Mouse (Mus musculus): Measurements from ENCODE around the gene Abcc9. TPM values are rescaled to one million over a fixed set of nuclear protein-coding genes. Genes with fewer than 3 reads are reported as not detected.

The Abcc9 gene
- polyA plus RNA-seq, 1 experiment from 2014 or later: 1.9 TPM

- WGBS: 53% methylated on average over 5 of the region's 5 CpGs
- Histone ChIP-seq H3K4me1 (no peaks in the 10 kb centered on the region; the same call in 1 of the 2 replicates), H3K9ac (no peak overlapping the region), H3K4me3 (no peak overlapping the region), H3K27me3 (peaks cover 32% of the 10 kb centered on the region), H3K4me2 (replicated peaks) (no peak overlapping the region), H3K36me3 (no peaks in the 10 kb centered on the region), H3K9me3 (no peaks in the 10 kb centered on the region), H3K27ac (no peak overlapping the region)
- no peak for ATAC-seq (ENCODE audit: insufficient number of reproducible peaks, insufficient read depth, low FRiP score, low TSS enrichment)
These were observed 134.7 kb downstream of the Abcc9 start for GRCm38 (mm10) chr6:142567452-142567851.

- H3K9me3 ChIP-seq: no peaks in the 10 kb centered on the region
- H3K36me3 ChIP-seq: no peaks in the 10 kb centered on the region
- H3K4me2 ChIP-seq (replicated peaks): no peak overlapping the region
- no peak overlapping the region for H3K4me3 ChIP-seq
- no peaks in the 10 kb centered on the region for H3K4me1 ChIP-seq
- no peak overlapping the region for H3K9ac ChIP-seq
- ATAC-seq (ENCODE audit: insufficient number of reproducible peaks, insufficient read depth, low FRiP score, low TSS enrichment): no peak
- 91% methylated on average over 3 of the region's 3 CpGs for WGBS
- H3K27me3 ChIP-seq: peaks cover 17% of the 10 kb centered on the region
- H3K27ac ChIP-seq: no peak overlapping the region
These were observed 137.4 kb downstream of the Abcc9 start for GRCm38 (mm10) chr6:142564746-142565145.

GRCm38 (mm10) chr6:142561151-142561550 is 141.0 kb downstream of the Abcc9 start:
- no peak overlapping the region for H3K4me2 ChIP-seq (replicated peaks)
- no peak overlapping the region for H3K9ac ChIP-seq
- H3K4me3 ChIP-seq: no peak overlapping the region
- H3K4me1 ChIP-seq: no peaks in the 10 kb centered on the region
- WGBS: 84% methylated on average over 1 of the region's 1 CpGs
- ATAC-seq (ENCODE audit: insufficient number of reproducible peaks, insufficient read depth, low FRiP score, low TSS enrichment): no peak
- H3K27me3 ChIP-seq: no peaks in the 10 kb centered on the region
- no peaks in the 10 kb centered on the region for H3K36me3 ChIP-seq
- no peak overlapping the region for H3K27ac ChIP-seq
- no peaks in the 10 kb centered on the region for H3K9me3 ChIP-seq

GRCm38 (mm10) chr6:142558772-142559679 is 143.1 kb downstream of the Abcc9 start:
- H3K4me3 ChIP-seq: no peak overlapping the region
- ATAC-seq (ENCODE audit: insufficient number of reproducible peaks, insufficient read depth, low FRiP score, low TSS enrichment): no peak
- H3K9me3 ChIP-seq: no peaks in the 10 kb centered on the region
- WGBS: 76% methylated on average over 10 of the region's 10 CpGs
- no peaks in the 10 kb centered on the region for H3K36me3 ChIP-seq
- H3K4me1 ChIP-seq: no peaks in the 10 kb centered on the region
- no peak overlapping the region for H3K9ac ChIP-seq
- H3K27ac ChIP-seq: no peak overlapping the region
- no peak overlapping the region for H3K4me2 ChIP-seq (replicated peaks)
- H3K27me3 ChIP-seq: no peaks in the 10 kb centered on the region

GRCm38 (mm10) chr6:142558076-142558475 is 144.0 kb downstream of the Abcc9 start:
- H3K4me3 ChIP-seq: no peak overlapping the region
- no peak for ATAC-seq (ENCODE audit: insufficient number of reproducible peaks, insufficient read depth, low FRiP score, low TSS enrichment)

GRCm38 (mm10) chr6:142555988-142556387 is 146.1 kb downstream of the Abcc9 start:
- H3K9me3 ChIP-seq: no peaks in the 10 kb centered on the region
- ATAC-seq (ENCODE audit: insufficient number of reproducible peaks, insufficient read depth, low FRiP score, low TSS enrichment): no peak
- no peaks in the 10 kb centered on the region for H3K27me3 ChIP-seq
- H3K27ac ChIP-seq: no peak overlapping the region
- WGBS: 43% methylated on average over 1 of the region's 1 CpGs
- no peaks in the 10 kb centered on the region for H3K36me3 ChIP-seq
- H3K4me3 ChIP-seq: no peak overlapping the region
- no peak overlapping the region for H3K9ac ChIP-seq
- H3K4me1 ChIP-seq: no peaks in the 10 kb centered on the region
- no peak overlapping the region for H3K4me2 ChIP-seq (replicated peaks)

More at GRCm38 (mm10) chr6:142558076-142558475, 144.0 kb downstream of the Abcc9 start:
- Histone ChIP-seq H3K4me1 (no peaks in the 10 kb centered on the region), H3K4me2 (replicated peaks) (no peak overlapping the region), H3K36me3 (no peaks in the 10 kb centered on the region), H3K27me3 (no peaks in the 10 kb centered on the region), H3K27ac (no peak overlapping the region), H3K9ac (no peak overlapping the region), H3K9me3 (no peaks in the 10 kb centered on the region)
- 83% methylated on average over 10 of the region's 10 CpGs for WGBS

GRCm38 (mm10) chr6:142551482-142551881 is 150.6 kb downstream of the Abcc9 start:
- H3K4me2 ChIP-seq (replicated peaks): no peak overlapping the region
- no peaks in the 10 kb centered on the region for H3K27me3 ChIP-seq
- H3K4me3 ChIP-seq: no peak overlapping the region
- WGBS: 74% methylated on average over 4 of the region's 4 CpGs
- H3K36me3 ChIP-seq: no peaks in the 10 kb centered on the region
- ATAC-seq (ENCODE audit: insufficient number of reproducible peaks, insufficient read depth, low FRiP score, low TSS enrichment): no peak
- no peaks in the 10 kb centered on the region for H3K9me3 ChIP-seq
- H3K27ac ChIP-seq: no peak overlapping the region
- H3K9ac ChIP-seq: no peak overlapping the region
- no peaks in the 10 kb centered on the region for H3K4me1 ChIP-seq

- no peaks in the 10 kb centered on the region for H3K27me3 ChIP-seq
- 53% methylated on average over 4 of the region's 4 CpGs for WGBS
- no peak overlapping the region for H3K4me2 ChIP-seq (replicated peaks)
- no peaks in the 10 kb centered on the region for H3K4me1 ChIP-seq
- H3K36me3 ChIP-seq: no peaks in the 10 kb centered on the region
- H3K27ac ChIP-seq: no peak overlapping the region
- H3K9ac ChIP-seq: no peak overlapping the region
- H3K4me3 ChIP-seq: no peak overlapping the region
- no peak for ATAC-seq (ENCODE audit: insufficient number of reproducible peaks, insufficient read depth, low FRiP score, low TSS enrichment)
- no peaks in the 10 kb centered on the region for H3K9me3 ChIP-seq
These were observed 151.2 kb downstream of the Abcc9 start for GRCm38 (mm10) chr6:142550871-142551270.

GRCm38 (mm10) chr6:142548377-142548776 is 153.7 kb downstream of the Abcc9 start:
- H3K4me1 ChIP-seq: peaks cover 4% of the 10 kb centered on the region; the same call in 1 of the 2 replicates
- no peaks in the 10 kb centered on the region for H3K9me3 ChIP-seq
- no peaks in the 10 kb centered on the region for H3K27me3 ChIP-seq
- H3K4me3 ChIP-seq: no peak overlapping the region
- no peak overlapping the region for H3K4me2 ChIP-seq (replicated peaks)
- ATAC-seq (ENCODE audit: insufficient number of reproducible peaks, insufficient read depth, low FRiP score, low TSS enrichment): no peak
- no peak overlapping the region for H3K27ac ChIP-seq
- no peaks in the 10 kb centered on the region for H3K36me3 ChIP-seq
- no peak overlapping the region for H3K9ac ChIP-seq
- 82% methylated on average over 2 of the region's 2 CpGs for WGBS

- no peak overlapping the region for H3K27ac ChIP-seq
These were observed 157.0 kb downstream of the Abcc9 start for GRCm38 (mm10) chr6:142545132-142545531.

GRCm38 (mm10) chr6:142543648-142544047 is 158.5 kb downstream of the Abcc9 start:
- 73% methylated on average over 4 of the region's 4 CpGs for WGBS
- H3K9me3 ChIP-seq: no peaks in the 10 kb centered on the region
- no peak for ATAC-seq (ENCODE audit: insufficient number of reproducible peaks, insufficient read depth, low FRiP score, low TSS enrichment)
- no peak overlapping the region for H3K27ac ChIP-seq
- no peaks in the 10 kb centered on the region for H3K36me3 ChIP-seq
- H3K9ac ChIP-seq: no peak overlapping the region
- no peak overlapping the region for H3K4me2 ChIP-seq (replicated peaks)
- H3K4me1 ChIP-seq: peaks cover 4% of the 10 kb centered on the region; the same call in 1 of the 2 replicates
- H3K4me3 ChIP-seq: no peak overlapping the region
- no peaks in the 10 kb centered on the region for H3K27me3 ChIP-seq

More at GRCm38 (mm10) chr6:142545132-142545531, 157.0 kb downstream of the Abcc9 start:
- Histone ChIP-seq H3K9me3 (no peaks in the 10 kb centered on the region), H3K4me3 (no peak overlapping the region), H3K9ac (no peak overlapping the region), H3K4me1 (peaks cover 4% of the 10 kb centered on the region; the same call in 1 of the 2 replicates), H3K4me2 (replicated peaks) (peak overlapping the region; percentile 25), H3K36me3 (no peaks in the 10 kb centered on the region), H3K27me3 (no peaks in the 10 kb centered on the region)
- no peak for ATAC-seq (ENCODE audit: insufficient number of reproducible peaks, insufficient read depth, low FRiP score, low TSS enrichment)
- 44% methylated on average over 14 of the region's 14 CpGs for WGBS

- Histone ChIP-seq H3K4me3 (no peak overlapping the region), H3K36me3 (no peaks in the 10 kb centered on the region), H3K9me3 (no peaks in the 10 kb centered on the region), H3K27me3 (no peaks in the 10 kb centered on the region), H3K27ac (no peak overlapping the region), H3K4me1 (peaks cover 4% of the 10 kb centered on the region; the same call in 1 of the 2 replicates), H3K4me2 (replicated peaks) (no peak overlapping the region), H3K9ac (no peak overlapping the region)
- ATAC-seq (ENCODE audit: insufficient number of reproducible peaks, insufficient read depth, low FRiP score, low TSS enrichment): no peak
- 82% methylated on average over 6 of the region's 6 CpGs for WGBS
These were observed 159.3 kb downstream of the Abcc9 start for GRCm38 (mm10) chr6:142542800-142543175.

Measured in embryonic facial prominence, embryonic 12.5 days (tissue).